Mouse (Mus musculus) forebrain, embryonic 15.5 days (tissue): Measurements from ENCODE around the gene Akap11. TPM values are rescaled to one million over a fixed set of nuclear protein-coding genes. Genes with fewer than 3 reads are reported as not detected.
"Not testable (repeated sequence)": the region's sequence is repeated elsewhere in the genome, so short reads cannot be mapped to it uniquely, and the experiment has no call there.

Source experiments
- ATAC-seq: fragments of 200-750 bp; cut with Nextera tagmentation; replicated peaks from 2 replicates; pipeline ENCODE4 v1.8.0; 2017; ENCODE audit warnings: mild to moderate bottlenecking, moderate TSS enrichment, moderate library complexity
- H3K27ac ChIP-seq: fragments of 300-500 bp; sonication (generic); replicated peaks from 2 replicates; pipeline ENCODE4 v1.5.1; 2015; ENCODE audit warnings: mild to moderate bottlenecking, inconsistent platforms
- H3K27me3 ChIP-seq: fragments of 300-500 bp; sonication (generic); 2 replicates; pipeline ENCODE4 v1.6.1; 2015; ENCODE audit warnings: inconsistent platforms
- H3K36me3 ChIP-seq: fragments of 300-500 bp; sonication (generic); 2 replicates; pipeline ENCODE4 v1.6.1; 2015; ENCODE audit warnings: mild to moderate bottlenecking, inconsistent platforms
- H3K4me1 ChIP-seq: fragments of 300-500 bp; sonication (generic); 2 replicates; pipeline ENCODE4 v1.6.1; 2015; ENCODE audit warnings: inconsistent platforms
- H3K4me2 ChIP-seq: fragments of 300-500 bp; sonication (generic); replicated peaks from 2 replicates; pipeline ENCODE4 v1.6.1; 2015; ENCODE audit warnings: mild to moderate bottlenecking, inconsistent platforms
- H3K4me3 ChIP-seq: fragments of 300-500 bp; sonication (generic); 2 replicates; pipeline ENCODE4 v1.5.1; 2015; ENCODE audit warnings: mild to moderate bottlenecking, inconsistent platforms
- H3K9ac ChIP-seq: fragments of 300-500 bp; sonication (generic); replicated peaks from 2 replicates; pipeline ENCODE4 v1.6.1; 2015; ENCODE audit warnings: mild to moderate bottlenecking, inconsistent platforms
- H3K9me3 ChIP-seq: fragments of 300-500 bp; sonication (generic); 2 replicates; pipeline ENCODE4 v1.6.1; 2016; ENCODE audit warnings: inconsistent platforms
- WGBS: fragments of 180-500 bp; shearing (Covaris S2); methylation state at CpG from one replicate; pipeline ENCODE4 v1.1.7; 2015; ENCODE audit warnings: mixed read lengths; 5-methylcytosine and 5-hydroxymethylcytosine counted together
- polyA plus RNA-seq: library from polyadenylated mRNA; unstranded; fragments of >200 nt; fragmentation: Nextera tagmentation; extraction: Ambion mirVana; gene quantifications from 2 replicates; pipeline ENCODE4 v1.2.1, GENCODE M21; 2015

Gene Akap11
- polyA plus RNA-seq = 38.5 and 39.2 TPM in 2 replicates

GRCm38 (mm10) chr14:78536281-78537165, at the start of gene Akap11:
Gene Akap11, minus strand, starts transcription at chr14:78536808.
- H3K36me3 ChIP-seq = no peaks in the 10 kb centered on the region
- under 1% methylated on average over 62 of the region's 82 CpGs for WGBS

GRCm38 (mm10) chr14:78584222-78584621, 47.6 kb upstream of the Akap11 start:
- Histone ChIP-seq H3K9ac (no peak overlapping the region), H3K27ac (no peak overlapping the region), H3K4me1 (no peaks in the 10 kb centered on the region), H3K9me3 (no peaks in the 10 kb centered on the region), H3K4me2 (no peak overlapping the region), H3K27me3 (no peaks in the 10 kb centered on the region), H3K4me3 (no peak overlapping the region), H3K36me3 (peaks cover 24% of the 10 kb centered on the region; the same call in 1 of the 2 replicates)
- ATAC-seq = no peak
- 89% methylated on average over 13 of the region's 13 CpGs for WGBS

More at GRCm38 (mm10) chr14:78536281-78537165, at the start of gene Akap11:
- H3K27me3 ChIP-seq = no peaks in the 10 kb centered on the region
- H3K9ac ChIP-seq = peak within 1 kb of the TSS; percentile 93
- H3K27ac ChIP-seq = peak within 1 kb of the TSS; percentile 92
- H3K9me3 ChIP-seq = no peaks in the 10 kb centered on the region
- H3K4me3 ChIP-seq = peak within 1 kb of the TSS; percentile 68
- peaks cover 35% of the 10 kb centered on the region for H3K4me1 ChIP-seq
- H3K4me2 ChIP-seq = peak within 1 kb of the TSS; percentile 77
- ATAC-seq = peak; percentile 94

GRCm38 (mm10) chr14:78583168-78583567, 46.6 kb upstream of the Akap11 start:
- Histone ChIP-seq H3K27ac (no peak overlapping the region), H3K36me3 (peaks cover 24% of the 10 kb centered on the region; the same call in 1 of the 2 replicates), H3K9me3 (no peaks in the 10 kb centered on the region), H3K4me1 (no peaks in the 10 kb centered on the region), H3K4me2 (no peak overlapping the region), H3K27me3 (no peaks in the 10 kb centered on the region), H3K4me3 (no peak overlapping the region), H3K9ac (no peak overlapping the region)
- no peak for ATAC-seq

GRCm38 (mm10) chr14:78575899-78576298, 39.3 kb upstream of the Akap11 start:
- H3K27me3 ChIP-seq = no peaks in the 10 kb centered on the region
- peaks cover 12% of the 10 kb centered on the region for H3K36me3 ChIP-seq
- no peaks in the 10 kb centered on the region for H3K9me3 ChIP-seq
- H3K4me2 ChIP-seq = no peak overlapping the region
- no peak for ATAC-seq
- no peak overlapping the region for H3K9ac ChIP-seq
- 83% methylated on average over 13 of the region's 13 CpGs for WGBS
- no peaks in the 10 kb centered on the region for H3K4me1 ChIP-seq
- H3K27ac ChIP-seq = no peak overlapping the region
- no peak overlapping the region for H3K4me3 ChIP-seq

GRCm38 (mm10) chr14:78568410-78568809, 31.8 kb upstream of the Akap11 start:
- 93% methylated on average over 5 of the region's 5 CpGs for WGBS
- H3K4me2 ChIP-seq = no peak overlapping the region
- peaks cover 5% of the 10 kb centered on the region; the same call in 1 of the 2 replicates for H3K36me3 ChIP-seq
- H3K9me3 ChIP-seq = no peaks in the 10 kb centered on the region
- H3K9ac ChIP-seq = no peak overlapping the region
- no peak overlapping the region for H3K27ac ChIP-seq
- no peaks in the 10 kb centered on the region for H3K27me3 ChIP-seq
- no peak for ATAC-seq
- no peak overlapping the region for H3K4me3 ChIP-seq
- no peaks in the 10 kb centered on the region for H3K4me1 ChIP-seq

- H3K27ac ChIP-seq = no peak overlapping the region
- no peaks in the 10 kb centered on the region for H3K9me3 ChIP-seq
- no peaks in the 10 kb centered on the region for H3K4me1 ChIP-seq
- ATAC-seq = no peak
- no peak overlapping the region for H3K4me2 ChIP-seq
- no peak overlapping the region for H3K4me3 ChIP-seq
- H3K36me3 ChIP-seq = no peaks in the 10 kb centered on the region
- H3K27me3 ChIP-seq = no peaks in the 10 kb centered on the region
- no peak overlapping the region for H3K9ac ChIP-seq
- 85% methylated on average over 4 of the region's 4 CpGs for WGBS
Observed at GRCm38 (mm10) chr14:78566431-78566830, 29.8 kb upstream of the Akap11 start.

- Histone ChIP-seq H3K9ac (no peak overlapping the region), H3K4me1 (no peaks in the 10 kb centered on the region), H3K27ac (no peak overlapping the region), H3K4me2 (no peak overlapping the region), H3K36me3 (no peaks in the 10 kb centered on the region), H3K9me3 (no peaks in the 10 kb centered on the region), H3K27me3 (no peaks in the 10 kb centered on the region), H3K4me3 (no peak overlapping the region)
- WGBS = 85% methylated on average over 2 of the region's 2 CpGs
- ATAC-seq = no peak
Observed at GRCm38 (mm10) chr14:78564292-78564691, 27.7 kb upstream of the Akap11 start.

GRCm38 (mm10) chr14:78563211-78563610, 26.6 kb upstream of the Akap11 start:
- no peak overlapping the region for H3K27ac ChIP-seq
- no peaks in the 10 kb centered on the region for H3K9me3 ChIP-seq
- H3K27me3 ChIP-seq = no peaks in the 10 kb centered on the region
- WGBS = 50% methylated on average over 7 of the region's 7 CpGs
- no peaks in the 10 kb centered on the region for H3K36me3 ChIP-seq
- H3K4me2 ChIP-seq = no peak overlapping the region
- no peak for ATAC-seq
- H3K4me3 ChIP-seq = no peak overlapping the region
- no peak overlapping the region for H3K9ac ChIP-seq
- no peaks in the 10 kb centered on the region for H3K4me1 ChIP-seq

- 73% methylated on average over 4 of the region's 4 CpGs for WGBS
- H3K27ac ChIP-seq = no peak overlapping the region
- no peak overlapping the region for H3K9ac ChIP-seq
- no peaks in the 10 kb centered on the region for H3K27me3 ChIP-seq
- ATAC-seq = no peak
- H3K4me2 ChIP-seq = no peak overlapping the region
- no peaks in the 10 kb centered on the region for H3K4me1 ChIP-seq
- H3K36me3 ChIP-seq = no peaks in the 10 kb centered on the region
- H3K9me3 ChIP-seq = no peaks in the 10 kb centered on the region
- H3K4me3 ChIP-seq = no peak overlapping the region
Observed at GRCm38 (mm10) chr14:78562121-78562520, 25.5 kb upstream of the Akap11 start.

- H3K9me3 ChIP-seq = no peaks in the 10 kb centered on the region
- no peak overlapping the region for H3K9ac ChIP-seq
- WGBS = 94% methylated on average over 8 of the region's 8 CpGs
- no peaks in the 10 kb centered on the region for H3K4me1 ChIP-seq
- H3K27ac ChIP-seq = no peak overlapping the region
- H3K4me3 ChIP-seq = no peak overlapping the region
- ATAC-seq = no peak
- no peaks in the 10 kb centered on the region for H3K36me3 ChIP-seq
- no peak overlapping the region for H3K4me2 ChIP-seq
- no peaks in the 10 kb centered on the region for H3K27me3 ChIP-seq
Observed at GRCm38 (mm10) chr14:78559042-78559441, 22.4 kb upstream of the Akap11 start.

GRCm38 (mm10) chr14:78554830-78555229, 18.2 kb upstream of the Akap11 start:
- not testable (repeated sequence) for H3K4me3 ChIP-seq, H3K27me3 ChIP-seq, H3K27ac ChIP-seq, H3K9me3 ChIP-seq, H3K4me1 ChIP-seq, H3K4me2 ChIP-seq, H3K9ac ChIP-seq, H3K36me3 ChIP-seq
- peak; percentile 29; the same call in 1 of the 2 replicates for ATAC-seq
- whole genome bisulfite sequencing = 18% methylated on average over 3 of the region's 3 CpGs

GRCm38 (mm10) chr14:78553661-78554060, 17.1 kb upstream of the Akap11 start:
- no peaks in the 10 kb centered on the region for H3K27me3 ChIP-seq
- H3K36me3 ChIP-seq = no peaks in the 10 kb centered on the region
- H3K27ac ChIP-seq = no peak overlapping the region
- H3K9ac ChIP-seq = no peak overlapping the region
- no peaks in the 10 kb centered on the region for H3K9me3 ChIP-seq
- H3K4me3 ChIP-seq = no peak overlapping the region
- no peak for ATAC-seq
- no peak overlapping the region for H3K4me2 ChIP-seq
- 94% methylated on average over 6 of the region's 6 CpGs for WGBS
- no peaks in the 10 kb centered on the region for H3K4me1 ChIP-seq
